ENCODE assay signal across 15 mouse cellular contexts in genomic region chr5:140324058-140324457, GRCm38 (mm10).
"Had no signal": no experiment of that assay in that cellular context is flagged by ENCODE, and none has a peak within 500 bp of the region (broad histone marks: within the 10 kb centered on the region; RNA-seq: fewer than 3 reads in every experiment).

No protein-coding gene starts in this region.

- ATAC-seq: intestine, postnatal 0 days; midbrain, embryonic 13.5 days had no signal

- H3K9ac ChIP-seq: lung, embryonic 14.5 days; midbrain, embryonic 13.5 days; neural tube, embryonic 15.5 days had no signal

- H3K27ac ChIP-seq: left cerebral cortex, adult 2 months; limb, embryonic 10.5 days; midbrain, embryonic 13.5 days; neural tube, embryonic 15.5 days; stomach, postnatal 0 days had no signal

- H3K27me3 ChIP-seq: midbrain, embryonic 13.5 days; neural tube, embryonic 15.5 days had no signal

- H3K4me3 ChIP-seq: left cerebral cortex, adult 2 months; limb, embryonic 10.5 days; midbrain, embryonic 13.5 days; myocyte; neural tube, embryonic 15.5 days had no signal

- H3K4me2 ChIP-seq: lung, embryonic 14.5 days; midbrain, embryonic 13.5 days; neural tube, embryonic 15.5 days had no signal

- H3K9me3 ChIP-seq: limb, embryonic 10.5 days; midbrain, embryonic 13.5 days; neural tube, embryonic 15.5 days had no signal

- DNase-seq: kidney, postnatal 14 days; lung, embryonic 14.5 days; lung, postnatal 10 days; lung, postnatal 4 days; right cerebral cortex, adult 18-20 months; right cerebral cortex, postnatal 25 days; thymus, adult 2 months; thymus, postnatal 25 days had no signal
